Mouse (Mus musculus) kidney, adult 2 months (tissue): Measurements from ENCODE around the gene Nans. TPM values are rescaled to one million over a fixed set of nuclear protein-coding genes. Genes with fewer than 3 reads are reported as not detected.

Source experiments
- DNase-seq: peaks from one replicate; pipeline ENCODE4 v3.0.0; 2021
- H3K27ac ChIP-seq: fragments of 200-500 bp; 2 replicates; pipeline ENCODE4 v1.5.1; 2012; ENCODE audit warnings: low read depth, low read length, control low read depth, inconsistent platforms; ENCODE audit not compliant: insufficient read depth
- H3K27me3 ChIP-seq: fragments of 200-500 bp; replicated peaks from 2 replicates; pipeline ENCODE4 v1.6.1; 2012; ENCODE audit warnings: mild to moderate bottlenecking, moderate library complexity, low read length, inconsistent platforms; ENCODE audit not compliant: control insufficient read depth, insufficient read depth
- H3K36me3 ChIP-seq: fragments of 200-500 bp; 2 replicates; pipeline ENCODE4 v1.6.1; 2012; ENCODE audit warnings: mild to moderate bottlenecking, moderate library complexity, low read length, inconsistent platforms; ENCODE audit not compliant: control insufficient read depth, insufficient read depth
- H3K4me1 ChIP-seq: fragments of 200-500 bp; 2 replicates; pipeline ENCODE4 v1.6.1; 2011; ENCODE audit warnings: low read length; ENCODE audit not compliant: control insufficient read depth, insufficient read depth
- H3K4me3 ChIP-seq: fragments of 200-500 bp; 2 replicates; pipeline ENCODE4 v1.5.1; 2011; ENCODE audit warnings: mild to moderate bottlenecking, low read depth, low read length, control low read depth; ENCODE audit not compliant: insufficient read depth
- CTCF ChIP-seq: fragments of 200-500 bp; conservative IDR thresholded peaks from 2 replicates; pipeline ENCODE4 v1.5.1; 2011; ENCODE audit warnings: low read depth, mild to moderate bottlenecking, control low read depth, low read length, moderate library complexity, mixed read lengths; ENCODE audit not compliant: insufficient read depth, insufficient read length
- POLR2A ChIP-seq: fragments of 200-500 bp; IDR thresholded peaks from one replicate; pipeline ENCODE4 v1.6.1; 2011; ENCODE audit warnings: low read depth, low read length, control low read depth
- WGBS: fragments of 180-500 bp; shearing (Covaris S2); methylation state at CpG from one replicate; pipeline ENCODE4 v1.1.7; 2018; 5-methylcytosine and 5-hydroxymethylcytosine counted together
- polyA plus RNA-seq: library from polyadenylated mRNA; depleted of rRNA; stranded (reverse); fragments of >200 nt; gene quantifications from 2 replicates; pipeline ENCODE4 v1.2.3, GENCODE M21; 2012; rRNA removed

Nans gene
- polyA plus RNA-seq, 1 experiment, result 13.8 TPM

- no peak for DNase-seq
- Histone ChIP-seq H3K4me1 (no peaks in the 10 kb centered on the region), H3K27me3 (no peaks in the 10 kb centered on the region), H3K36me3 (no peaks in the 10 kb centered on the region), H3K27ac (no peak overlapping the region), H3K4me3 (no peak overlapping the region)
- TF ChIP-seq POLR2A (no peak), CTCF (no peak)
- 90% methylated on average over 13 of the region's 13 CpGs for WGBS
Observed at GRCm38 (mm10) chr4:46543366-46544050, 54.5 kb downstream of the Nans start.

DNA sequence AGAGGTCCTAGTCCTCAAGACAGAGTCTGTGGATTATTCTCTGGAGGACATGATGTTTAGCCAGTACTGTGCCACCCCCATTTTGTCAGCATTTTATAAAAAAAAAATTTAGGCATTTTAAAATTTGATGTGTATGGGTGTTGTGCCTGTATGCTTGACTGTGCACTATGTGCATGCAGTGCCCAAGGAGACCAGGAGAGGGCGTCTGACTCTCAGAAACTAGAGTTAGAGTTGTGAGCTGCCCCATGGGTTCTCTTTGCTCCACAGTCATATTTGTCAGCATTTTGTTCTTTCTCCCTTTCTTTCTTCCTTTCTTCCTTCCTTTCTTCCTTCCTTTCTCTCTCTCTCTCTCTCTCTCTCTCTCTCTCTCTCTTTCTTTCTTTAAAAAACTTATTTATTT is 55.3 kb downstream of the Nans start:
- Histone ChIP-seq H3K36me3 (no peaks in the 10 kb centered on the region), H3K27ac (no peak overlapping the region), H3K4me1 (no peaks in the 10 kb centered on the region), H3K4me3 (no peak overlapping the region), H3K27me3 (no peaks in the 10 kb centered on the region)
- WGBS, result 27% methylated on average over 1 of the region's 1 CpGs
- TF ChIP-seq POLR2A (no peak), CTCF (peak; percentile 37; the same call in 1 of the 2 replicates)
- no peak for DNase-seq

- H3K4me1 ChIP-seq, result no peaks in the 10 kb centered on the region
- no peaks in the 10 kb centered on the region for H3K27me3 ChIP-seq
- H3K27ac ChIP-seq, result no peak overlapping the region
- DNase-seq, result peak; percentile 29
- H3K4me3 ChIP-seq, result no peak overlapping the region
- H3K36me3 ChIP-seq, result no peaks in the 10 kb centered on the region
- 31% methylated on average over 9 of the region's 9 CpGs for WGBS
- TF ChIP-seq CTCF (peak; percentile 58), POLR2A (no peak)
Observed at GRCm38 (mm10) chr4:46545498-46545897, 56.5 kb downstream of the Nans start.

DNA sequence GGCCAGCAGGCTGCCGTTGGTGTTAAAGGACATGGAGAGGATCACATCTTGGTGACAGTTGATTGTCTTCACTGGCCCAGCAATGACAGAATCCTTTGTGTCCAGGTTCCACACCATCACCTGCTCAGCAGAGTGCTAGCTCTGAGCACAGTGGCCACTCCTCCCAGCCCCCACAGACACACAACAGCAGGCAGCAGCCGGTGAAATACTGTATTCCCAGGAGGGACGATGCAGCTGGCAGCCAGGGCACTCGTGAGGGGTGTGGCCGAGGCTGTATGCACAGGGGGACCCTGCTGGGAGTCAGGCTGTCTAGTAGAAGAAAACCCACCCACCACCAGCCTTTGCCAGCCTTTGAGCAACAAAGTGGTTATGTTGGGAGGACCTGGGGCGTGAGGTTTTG is 57.7 kb downstream of the Nans start:
- WGBS, result 50% methylated on average over 6 of the region's 6 CpGs
- H3K36me3 ChIP-seq, result no peaks in the 10 kb centered on the region
- TF ChIP-seq POLR2A (no peak), CTCF (no peak)
- H3K4me1 ChIP-seq, result no peaks in the 10 kb centered on the region
- no peaks in the 10 kb centered on the region for H3K27me3 ChIP-seq
- no peak overlapping the region for H3K4me3 ChIP-seq
- no peak for DNase-seq
- no peak overlapping the region for H3K27ac ChIP-seq

GRCm38 (mm10) chr4:46549979-46550378 is 60.9 kb downstream of the Nans start:
- no peak for DNase-seq
- Histone ChIP-seq H3K36me3 (no peaks in the 10 kb centered on the region), H3K27ac (no peak overlapping the region), H3K4me1 (no peaks in the 10 kb centered on the region), H3K27me3 (no peaks in the 10 kb centered on the region), H3K4me3 (no peak overlapping the region)
- 86% methylated on average over 10 of the region's 10 CpGs for WGBS
- TF ChIP-seq CTCF (no peak), POLR2A (no peak)

- no peak overlapping the region for H3K27ac ChIP-seq
- no peaks in the 10 kb centered on the region for H3K27me3 ChIP-seq
- no peak overlapping the region for H3K4me3 ChIP-seq
- H3K36me3 ChIP-seq, result no peaks in the 10 kb centered on the region
- no peak for DNase-seq
- 74% methylated on average over 8 of the region's 8 CpGs for WGBS
- no peak for TF ChIP-seq CTCF
- TF ChIP-seq POLR2A, result no peak
- H3K4me1 ChIP-seq, result no peaks in the 10 kb centered on the region
Observed at GRCm38 (mm10) chr4:46550406-46550805, 61.4 kb downstream of the Nans start.

Other genes starting within 250 kb of the Nans start
- gene Foxe1, start 145.6 kb upstream of the Nans start, polyA plus RNA-seq, result not detected in 2 replicates
- gene Trmo, start 99.8 kb upstream of the Nans start, polyA plus RNA-seq, result 6.1 and 7.0 TPM in 2 replicates
- 0.03 and 0.04 TPM in 2 replicates for gene Hemgn, start 75.7 kb upstream of the Nans start, polyA plus RNA-seq
- 9.8 and 12.7 TPM in 2 replicates for gene Anp32b, start 38.3 kb upstream of the Nans start, polyA plus RNA-seq
- gene Trim14, start 46.9 kb downstream of the Nans start, polyA plus RNA-seq, result 2.3 and 2.6 TPM in 2 replicates
- 4.1 and 4.2 TPM in 2 replicates for gene Coro2a, start 113.0 kb downstream of the Nans start, polyA plus RNA-seq
- gene Tbc1d2, start 161.0 kb downstream of the Nans start, polyA plus RNA-seq, result 6.1 and 7.6 TPM in 2 replicates